Mouse (Mus musculus) CH12.LX (cell line): ENCODE data around the gene Rnd1. TPM values are rescaled to one million over a fixed set of nuclear protein-coding genes. Genes with fewer than 3 reads are reported as not detected.
A peak's percentile ranks its signal among the peaks of the same experiment; 100 is the strongest.

Experiments
- DNase-seq: peaks from one replicate; pipeline ENCODE4 v3.0.0-alpha.2; 2013; ENCODE audit errors: extremely low read depth
- H3K27ac ChIP-seq: 2 replicates; pipeline ENCODE4 v1.5.1; 2012; ENCODE audit warnings: low read depth, mild to moderate bottlenecking, control low read depth, moderate library complexity; ENCODE audit not compliant: insufficient read depth
- H3K27me3 ChIP-seq: replicated peaks from 2 replicates; pipeline ENCODE3; 2012; ENCODE audit warnings: inconsistent platforms
- H3K36me3 ChIP-seq, 2 experiments: replicated peaks in 1 of 2; 2 replicates each; pipeline versions ENCODE3 to v1.6.1; 2012; ENCODE audit warnings: inconsistent platforms in 1 of 2, low read length in 1 of 2, mild to moderate bottlenecking in 1 of 2, mixed read lengths in 1 of 2, moderate library complexity in 1 of 2; ENCODE audit not compliant: control insufficient read depth in 1 of 2, insufficient read depth in 1 of 2
- H3K4me1 ChIP-seq, 2 experiments: 2 replicates each; pipeline ENCODE4 v1.6.1; 2012; ENCODE audit warnings: inconsistent platforms in 1 of 2, moderate library complexity in 1 of 2; ENCODE audit not compliant: insufficient read depth in 2 of 2, control insufficient read depth in 1 of 2
- H3K4me2 ChIP-seq: 2 replicates; pipeline ENCODE4 v1.6.1; 2012; ENCODE audit warnings: low read depth, mild to moderate bottlenecking, control low read depth; ENCODE audit not compliant: poor library complexity, insufficient read depth, severe bottlenecking
- H3K4me3 ChIP-seq, 3 experiments: fragments of 150-350 bp in 1 of 3; sonication (generic) in 1 of 3; replicated peaks in 1 of 3; 2 replicates each; pipeline versions ENCODE3 to v1.5.1; 2011 to 2012; ENCODE audit warnings: low read depth in 2 of 3, low read length in 2 of 3, mild to moderate bottlenecking in 2 of 3, moderate library complexity in 2 of 3, control low read depth in 1 of 3, improper control_type of control experiment in 1 of 3, inconsistent platforms in 1 of 3, mixed read lengths in 1 of 3; ENCODE audit not compliant: poor library complexity in 1 of 3
- H3K79me2 ChIP-seq: replicated peaks from 2 replicates; pipeline ENCODE4 v1.6.1; 2012; ENCODE audit warnings: mild to moderate bottlenecking, moderate library complexity; ENCODE audit not compliant: control insufficient read depth, poor library complexity, insufficient read depth, severe bottlenecking; ENCODE audit errors: extremely low read depth
- H3K9ac ChIP-seq: 2 replicates; pipeline ENCODE4 v1.6.1; 2012; ENCODE audit warnings: low read depth, mild to moderate bottlenecking, control low read depth, moderate library complexity; ENCODE audit not compliant: insufficient read depth
- H3K9me3 ChIP-seq: replicated peaks from 2 replicates; pipeline ENCODE3; 2012; ENCODE audit warnings: low read length, inconsistent platforms, mixed read lengths
- BHLHE40 ChIP-seq: IDR thresholded peaks from 2 replicates; pipeline ENCODE4 v1.6.1; 2011; ENCODE audit warnings: mild to moderate bottlenecking, low read depth, low read length, improper control_type of control experiment
- CHD1 ChIP-seq: IDR thresholded peaks from 2 replicates; pipeline ENCODE4 v1.6.1; 2012; ENCODE audit warnings: low read depth, low read length, improper control_type of control experiment, inconsistent platforms
- CTCF ChIP-seq, 2 experiments: IDR thresholded peaks in 1 of 2; conservative IDR thresholded peaks in 1 of 2; 2 replicates each; pipeline ENCODE4 v1.5.1; 2011 to 2012; ENCODE audit warnings: low read depth in 2 of 2, low read length in 2 of 2, improper control_type of control experiment in 1 of 2, inconsistent platforms in 1 of 2, mild to moderate bottlenecking in 1 of 2, moderate library complexity in 1 of 2
- EP300 ChIP-seq: IDR thresholded peaks from 2 replicates; pipeline ENCODE4 v1.6.1; 2011; ENCODE audit warnings: low read length, improper control_type of control experiment
- ETS1 ChIP-seq: conservative IDR thresholded peaks from 2 replicates; pipeline ENCODE4 v1.6.1; 2012; ENCODE audit warnings: low read depth, mild to moderate bottlenecking, inconsistent platforms, low read length, improper control_type of control experiment, moderate library complexity
- IRF4 ChIP-seq: IDR thresholded peaks from 2 replicates; pipeline ENCODE4 v1.6.1; 2014; ENCODE audit warnings: low read depth, mild to moderate bottlenecking, inconsistent platforms, low read length, improper control_type of control experiment
- MXI1 ChIP-seq: IDR thresholded peaks from 2 replicates; pipeline ENCODE4 v1.6.1; 2011; ENCODE audit warnings: mild to moderate bottlenecking, low read depth, low read length, improper control_type of control experiment
- NRF1 ChIP-seq: IDR thresholded peaks from 2 replicates; pipeline ENCODE4 v1.6.1; 2014; ENCODE audit warnings: low read depth, mild to moderate bottlenecking, inconsistent platforms, low read length, improper control_type of control experiment, moderate library complexity
- PAX5 ChIP-seq: IDR thresholded peaks from 2 replicates; pipeline ENCODE4 v1.6.1; 2012; ENCODE audit warnings: low read length, inconsistent platforms, mixed read lengths
- POLR2AphosphoS2 ChIP-seq: IDR thresholded peaks from 2 replicates; pipeline ENCODE4 v1.6.1; 2011; ENCODE audit warnings: low read depth, low read length, improper control_type of control experiment
- RAD21 ChIP-seq: IDR thresholded peaks from 2 replicates; pipeline ENCODE4 v1.6.1; 2011; ENCODE audit warnings: low read depth, mild to moderate bottlenecking, low read length, improper control_type of control experiment, moderate library complexity
- RCOR1 ChIP-seq: conservative IDR thresholded peaks from 2 replicates; pipeline ENCODE4 v1.6.1; 2012; ENCODE audit warnings: low read depth, mild to moderate bottlenecking, inconsistent platforms, low read length, improper control_type of control experiment
- SIN3A ChIP-seq: IDR thresholded peaks from 2 replicates; pipeline ENCODE4 v1.6.1; 2012; ENCODE audit warnings: low read length, improper control_type of control experiment, inconsistent platforms
- TBP ChIP-seq: conservative IDR thresholded peaks from 2 replicates; pipeline ENCODE4 v1.6.1; 2011; ENCODE audit warnings: low read depth, low read length, improper control_type of control experiment
- USF2 ChIP-seq: conservative IDR thresholded peaks from 2 replicates; pipeline ENCODE4 v1.6.1; 2011; ENCODE audit warnings: low read depth, low read length, improper control_type of control experiment
- ZNF384 ChIP-seq: IDR thresholded peaks from 2 replicates; pipeline ENCODE4 v1.6.1; 2012; ENCODE audit warnings: low read depth, low read length, improper control_type of control experiment, inconsistent platforms
- dilution Hi-C: fragments of 300-500 bp; cut with MboI; formaldehyde crosslinking; loops from 2 replicates; pipeline ENCODE4 v1.14.3; 2020; ENCODE audit warnings: low sequenced_read_pairs; ENCODE audit not compliant: extremely low pct_unique_long_range_greater_than_20kb, extremely low pct_ligation_motif_present
- in situ Hi-C: fragments of 300-500 bp; cut with MboI; formaldehyde crosslinking; loops from 3 replicates; pipeline ENCODE4 v1.14.3; 2019; ENCODE audit warnings: low sequenced_read_pairs, low pct_ligation_motif_present, low pct_unique_long_range_greater_than_20kb, mixed read lengths
- polyA plus RNA-seq: library from polyadenylated mRNA; unstranded; fragments of >175 nt; gene quantifications from 2 replicates; pipeline ENCODE4 v1.2.1, GENCODE M21; 2012; ENCODE audit warnings: low read depth; ENCODE audit not compliant: insufficient read length
- total RNA-seq, 2 experiments: library from RNA; depleted of rRNA; stranded (reverse); fragments of 300-350 nt in 1 of 2; fragments of >200 nt in 1 of 2; gene quantifications; 2 replicates each; pipeline ENCODE4 v1.2.3; 2012 to 2014

Rnd1 gene
- total and polyA plus RNA-seq, 3 experiments, result 6.0 to 9.4 (median 6.3) TPM

DNA sequence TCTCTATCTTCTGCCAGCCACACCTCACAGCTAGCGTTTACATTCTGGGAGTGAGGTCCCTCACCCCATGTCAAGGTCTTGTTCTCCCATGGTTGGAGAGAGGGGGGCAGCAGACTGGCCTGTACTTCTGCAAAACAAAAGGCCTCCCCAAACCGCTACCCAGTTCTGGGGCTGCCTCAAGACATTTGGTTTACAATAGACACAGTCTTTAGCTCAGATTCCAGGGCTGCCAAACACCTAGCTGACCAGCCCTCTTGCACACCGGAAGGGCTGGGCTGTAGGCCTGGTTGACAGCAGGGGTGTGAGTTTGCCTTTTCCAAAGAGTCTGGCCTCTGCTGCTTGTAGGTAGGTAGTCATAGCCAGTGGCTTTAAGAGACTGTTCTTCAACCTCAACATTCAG lies 40.1 kb downstream of the Rnd1 start:
- H3K79me2 ChIP-seq, result no peaks in the 10 kb centered on the region
- no peak for DNase-seq
- H3K9me3 ChIP-seq, result no peaks in the 10 kb centered on the region
- H3K4me3 ChIP-seq, result no peak overlapping the region
- peaks cover 61% of the 10 kb centered on the region for H3K27me3 ChIP-seq
- peaks cover 14 to 48% of the 10 kb centered on the region in 2 experiments for H3K4me1 ChIP-seq
- dilution Hi-C loops, result no loop called here
- no peak overlapping the region for H3K4me2 ChIP-seq
- peaks cover 0 to 10% of the 10 kb centered on the region in 2 experiments for H3K36me3 ChIP-seq
- H3K27ac ChIP-seq, result no peak overlapping the region
- TF ChIP-seq ETS1 (no peak), PAX5 (no peak), BHLHE40 (no peak), ZNF384 (no peak), CHD1 (no peak), RCOR1 (no peak), IRF4 (no peak)
- TF ChIP-seq, all 38 proteins: peak for 0
- no peak overlapping the region for H3K9ac ChIP-seq
- in situ Hi-C loops, result no loop called here

- TF ChIP-seq NRF1 (no peak), CTCF (conservative IDR thresholded peaks at IDR 0.05 in 1 of 2, IDR thresholded peaks at IDR 0.05 in 1 of 2; ENCODE audit: low read depth in 2 of 2, low read length in 2 of 2) (no peak), PAX5 (no peak), RAD21 (no peak), CHD1 (no peak)
- Histone ChIP-seq H3K27me3 (peaks cover 67% of the 10 kb centered on the region), H3K4me3 (no peak overlapping the region), H3K9ac (no peak overlapping the region), H3K4me1 (peaks cover 16 to 54% of the 10 kb centered on the region in 2 experiments), H3K27ac (no peak overlapping the region), H3K79me2 (no peaks in the 10 kb centered on the region), H3K4me2 (no peak overlapping the region), H3K9me3 (no peaks in the 10 kb centered on the region), H3K36me3 (peaks cover 0 to 4% of the 10 kb centered on the region in 2 experiments)
- no peak for DNase-seq
- dilution Hi-C loops (no loop called here), in situ Hi-C loops (no loop called here)
Observed at GRCm38 (mm10) chr15:98636517-98636916, 40.7 kb downstream of the Rnd1 start.

DNA sequence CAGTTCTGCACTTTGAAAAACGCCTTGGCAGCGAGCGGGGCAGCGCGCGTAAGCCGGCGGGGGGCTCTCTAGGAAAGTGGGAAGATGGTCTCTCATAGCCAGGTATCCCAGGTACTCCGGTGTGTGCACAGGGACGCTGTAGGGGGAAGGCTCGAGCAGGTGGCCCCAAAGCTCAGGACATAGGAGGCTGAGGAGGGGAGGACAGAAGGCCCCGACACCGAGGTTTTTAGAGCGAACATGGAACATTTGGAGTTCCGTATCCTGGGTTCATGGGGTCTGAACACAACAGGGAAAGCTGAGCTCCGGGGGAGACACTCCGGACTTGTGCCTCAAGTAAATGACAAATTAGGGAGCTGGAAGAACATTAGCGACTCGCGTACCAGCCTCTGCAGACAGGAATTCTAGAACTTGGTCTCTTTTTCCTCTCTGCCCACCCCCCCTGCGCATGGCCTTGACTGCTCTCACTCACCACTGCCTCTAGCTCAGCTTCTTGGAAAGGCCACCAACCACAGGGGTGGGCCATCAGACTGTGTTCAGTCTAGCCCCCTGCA lies 41.9 kb downstream of the Rnd1 start:
- Histone ChIP-seq H3K27me3 (peaks cover 79% of the 10 kb centered on the region), H3K4me3 (no peak overlapping the region), H3K4me1 (peaks cover 17 to 56% of the 10 kb centered on the region in 2 experiments), H3K79me2 (no peaks in the 10 kb centered on the region), H3K4me2 (peak overlapping the region; percentile 94), H3K9ac (no peak overlapping the region; the same call in 1 of the 2 replicates), H3K27ac (no peak overlapping the region), H3K36me3 (no peaks in the 10 kb centered on the region), H3K9me3 (no peaks in the 10 kb centered on the region)
- in situ Hi-C loops (no loop called here), dilution Hi-C loops (no loop called here)
- no peak for DNase-seq
- TF ChIP-seq SIN3A (no peak), TBP (no peak), ZNF384 (no peak), POLR2AphosphoS2 (no peak), BHLHE40 (no peak), MXI1 (no peak), USF2 (no peak), EP300 (no peak), RAD21 (no peak)
